Mouse (Mus musculus) neural tube, embryonic 11.5 days (tissue): Measurements from ENCODE around the gene Rundc3a. TPM values are rescaled to one million over a fixed set of nuclear protein-coding genes. Genes with fewer than 3 reads are reported as not detected.
"Not testable (repeated sequence)": the region's sequence is repeated elsewhere in the genome, so short reads cannot be mapped to it uniquely, and the experiment has no call there.

Experiments
- ATAC-seq: fragments of 200-750 bp; cut with Nextera tagmentation; 2 replicates; pipeline ENCODE4 v1.8.0; 2017; ENCODE audit warnings: moderate number of reproducible peaks, mild to moderate bottlenecking, moderate TSS enrichment, moderate library complexity; ENCODE audit not compliant: insufficient read depth, low FRiP score, low TSS enrichment
- DNase-seq: peaks from one replicate; pipeline ENCODE4 v3.0.0-alpha.2; 2015; ENCODE audit warnings: low spot score
- H3K27ac ChIP-seq: fragments of 300-500 bp; sonication (generic); 2 replicates; pipeline ENCODE4 v1.5.1; 2014; ENCODE audit warnings: low read depth, mild to moderate bottlenecking, low read length
- H3K27me3 ChIP-seq: fragments of 300-500 bp; sonication (generic); 2 replicates; pipeline ENCODE4 v1.6.1; 2014; ENCODE audit warnings: mild to moderate bottlenecking, low read length, mixed read lengths; ENCODE audit not compliant: control insufficient read depth, insufficient read depth
- H3K36me3 ChIP-seq: fragments of 300-500 bp; sonication (generic); 2 replicates; pipeline ENCODE4 v1.6.1; 2014; ENCODE audit warnings: mild to moderate bottlenecking, low read length, moderate library complexity, mixed read lengths; ENCODE audit not compliant: control insufficient read depth, insufficient read depth
- H3K4me1 ChIP-seq: fragments of 300-500 bp; sonication (generic); 2 replicates; pipeline ENCODE4 v1.6.1; 2014; ENCODE audit warnings: low read length, mixed read lengths; ENCODE audit not compliant: control insufficient read depth, insufficient read depth
- H3K4me2 ChIP-seq: fragments of 300-500 bp; sonication (generic); 2 replicates; pipeline ENCODE4 v1.6.1; 2014; ENCODE audit warnings: low read depth, mild to moderate bottlenecking, moderate library complexity
- H3K4me3 ChIP-seq: fragments of 300-500 bp; sonication (generic); 2 replicates; pipeline ENCODE4 v1.5.1; 2014; ENCODE audit warnings: low read depth, low read length
- H3K9ac ChIP-seq: fragments of 300-500 bp; sonication (generic); 2 replicates; pipeline ENCODE4 v1.6.1; 2014; ENCODE audit warnings: mild to moderate bottlenecking, low read length
- H3K9me3 ChIP-seq: fragments of 300-500 bp; sonication (generic); 2 replicates; pipeline ENCODE4 v1.6.1; 2016; ENCODE audit warnings: low read length; ENCODE audit not compliant: control insufficient read depth
- WGBS: fragments of 180-500 bp; shearing (Covaris S2); extraction: QIAGEN DNeasy Blood & Tissue Kit; methylation state at CpG from one replicate; pipeline ENCODE4 v1.1.7; 2014; 5-methylcytosine and 5-hydroxymethylcytosine counted together
- polyA plus RNA-seq: library from polyadenylated mRNA; unstranded; fragments of >200 nt; fragmentation: Nextera tagmentation; extraction: Ambion mirVana; gene quantifications from 2 replicates; pipeline ENCODE4 v1.2.1, GENCODE M21; 2014

Gene Rundc3a
- polyA plus RNA-seq, 1 experiment from 2014 or later, result 46.7 TPM

DNA sequence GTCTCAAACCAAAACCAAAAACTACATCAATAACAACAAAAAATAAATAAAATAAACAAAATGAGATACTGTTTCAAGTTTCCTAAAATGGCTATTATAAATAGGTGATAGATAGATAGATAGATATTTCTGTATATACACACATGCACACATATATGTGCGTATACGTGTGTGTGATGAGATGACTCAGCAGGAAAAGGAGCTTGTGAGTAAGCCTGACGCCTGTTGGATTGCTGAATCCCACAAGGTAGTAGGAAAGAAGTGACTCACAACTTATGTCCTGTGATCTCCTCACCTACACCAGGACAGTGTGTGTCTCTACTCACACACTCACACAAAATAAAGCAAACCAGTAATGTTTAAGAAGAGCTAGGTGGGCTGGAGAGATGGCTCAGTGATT lies 10.4 kb upstream of the Rundc3a start:
- 90% methylated on average over 3 of the region's 3 CpGs for WGBS
- DNase-seq (no peak), ATAC-seq (no peak)
- Histone ChIP-seq H3K27ac (no peak overlapping the region), H3K4me3 (no peak overlapping the region), H3K4me2 (no peak overlapping the region), H3K9ac (no peak overlapping the region), H3K36me3 (no peaks in the 10 kb centered on the region), H3K27me3 (no peaks in the 10 kb centered on the region), H3K4me1 (no peaks in the 10 kb centered on the region), H3K9me3 (no peaks in the 10 kb centered on the region)

DNA sequence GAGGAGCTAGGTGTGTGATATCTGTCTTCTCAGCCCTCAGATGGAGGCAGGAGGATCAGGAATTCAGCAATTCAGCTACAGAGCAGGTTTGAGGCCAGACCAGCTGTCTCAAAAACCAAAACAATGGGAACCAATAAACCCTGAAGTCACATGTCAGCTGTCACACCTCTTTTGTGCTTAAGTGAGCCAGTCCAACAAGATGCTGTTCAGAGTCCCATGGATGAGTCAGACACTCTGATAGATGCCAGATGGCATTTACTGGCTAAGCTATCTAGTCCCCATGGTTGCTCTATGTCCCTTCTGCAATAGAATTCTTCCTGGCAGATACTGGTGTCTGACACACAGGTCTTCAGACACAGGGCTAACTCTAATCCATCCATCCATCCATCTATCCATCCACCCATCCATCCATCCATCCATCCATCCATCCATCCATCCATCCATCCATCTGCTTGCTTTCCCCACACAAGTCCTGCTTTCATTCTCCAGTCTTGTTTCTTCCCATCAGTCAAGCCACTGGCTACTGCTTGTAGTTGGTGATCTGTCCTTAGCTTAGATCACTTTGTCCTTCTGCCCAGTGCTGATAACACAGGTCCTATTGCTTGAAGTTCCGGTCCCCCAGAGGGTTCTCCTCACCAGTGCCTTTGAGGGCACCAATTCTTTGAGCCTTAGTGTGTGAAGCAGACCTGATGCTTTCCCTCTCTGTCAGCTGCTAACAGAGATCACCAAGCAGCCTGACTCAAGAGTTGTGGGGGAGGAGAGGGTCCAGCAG lies 9.7 kb upstream of the Rundc3a start:
- H3K4me2 ChIP-seq, result no peak overlapping the region
- no peaks in the 10 kb centered on the region for H3K27me3 ChIP-seq
- ATAC-seq (no peak), DNase-seq (no peak)
- H3K9me3 ChIP-seq, result no peaks in the 10 kb centered on the region
- H3K4me3 ChIP-seq, result no peak overlapping the region
- H3K4me1 ChIP-seq, result no peaks in the 10 kb centered on the region
- H3K27ac ChIP-seq, result no peak overlapping the region
- 87% methylated on average over 1 of the region's 1 CpGs for WGBS
- H3K9ac ChIP-seq, result no peak overlapping the region
- no peaks in the 10 kb centered on the region for H3K36me3 ChIP-seq

DNA sequence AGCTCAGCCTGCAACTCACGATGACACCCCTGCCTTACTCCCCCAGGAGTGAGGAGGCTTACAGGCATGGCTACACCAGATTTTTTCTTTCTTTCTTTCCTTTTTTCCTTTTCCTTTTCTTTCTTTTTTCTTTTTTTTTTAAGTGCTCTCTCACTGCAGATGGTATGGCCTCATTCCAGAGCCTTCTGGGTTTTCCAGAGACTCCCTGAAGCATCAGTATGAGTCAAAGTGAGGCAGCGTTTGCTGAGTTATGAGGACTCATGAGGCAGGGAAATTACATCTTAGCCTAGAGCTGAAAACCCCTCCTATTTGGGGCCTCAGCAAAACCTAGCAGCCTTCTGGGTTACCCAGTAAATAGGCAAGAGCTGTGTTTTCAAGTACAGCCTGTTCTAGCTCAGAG lies 8.8 kb upstream of the Rundc3a start:
- Histone ChIP-seq H3K36me3 (no peaks in the 10 kb centered on the region), H3K4me1 (no peaks in the 10 kb centered on the region), H3K27ac (no peak overlapping the region), H3K9ac (no peak overlapping the region), H3K27me3 (no peaks in the 10 kb centered on the region), H3K9me3 (no peaks in the 10 kb centered on the region), H3K4me3 (no peak overlapping the region), H3K4me2 (no peak overlapping the region)
- WGBS, result 86% methylated on average over 2 of the region's 2 CpGs
- ATAC-seq, result no peak
- DNase-seq, result no peak

DNA sequence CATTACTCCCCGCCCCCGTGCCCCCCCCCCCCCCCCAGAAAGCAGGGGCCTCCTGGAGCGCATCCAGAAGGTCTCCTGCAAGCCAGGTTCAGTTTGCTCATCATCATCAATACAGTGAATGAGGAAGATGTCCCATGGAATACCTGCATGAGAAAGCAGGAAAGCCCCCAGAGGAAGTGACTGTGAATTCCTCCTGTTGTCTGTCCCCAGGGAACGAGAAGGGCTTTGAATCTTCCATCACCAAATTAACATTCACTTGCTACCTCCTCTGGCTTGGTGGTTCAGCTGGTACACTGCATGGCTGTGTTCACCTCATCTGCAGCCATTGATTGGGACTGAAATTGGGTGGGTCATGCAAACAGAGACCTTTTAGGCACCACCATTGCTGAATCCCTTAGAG lies 8.1 kb upstream of the Rundc3a start:
- H3K4me2 ChIP-seq, result no peak overlapping the region
- no peaks in the 10 kb centered on the region for H3K4me1 ChIP-seq
- DNase-seq (no peak), ATAC-seq (no peak)
- H3K4me3 ChIP-seq, result no peak overlapping the region
- H3K27me3 ChIP-seq, result no peaks in the 10 kb centered on the region
- no peaks in the 10 kb centered on the region for H3K36me3 ChIP-seq
- H3K9ac ChIP-seq, result no peak overlapping the region
- no peaks in the 10 kb centered on the region for H3K9me3 ChIP-seq
- 59% methylated on average over 3 of the region's 4 CpGs for WGBS
- no peak overlapping the region for H3K27ac ChIP-seq

DNA sequence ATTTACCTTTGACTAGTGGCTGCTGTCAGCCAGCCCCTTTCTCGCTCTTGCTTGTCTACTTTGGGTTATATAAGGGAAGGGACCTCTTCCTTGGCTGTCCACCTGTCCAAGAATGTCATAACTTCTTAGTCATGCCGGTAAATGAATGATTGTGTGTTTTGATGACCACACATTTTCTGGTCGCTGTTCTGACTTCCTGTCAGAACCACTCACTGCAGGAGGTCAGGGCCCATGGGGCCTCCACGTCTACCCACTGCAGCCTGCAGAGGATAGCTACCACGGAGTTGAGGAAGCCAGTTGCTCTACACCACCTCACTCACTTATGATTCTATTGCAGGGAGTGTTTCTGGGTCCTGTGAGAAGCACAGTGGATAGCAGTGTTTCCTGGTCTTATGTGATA lies 7.1 kb upstream of the Rundc3a start:
- Histone ChIP-seq H3K4me2 (no peak overlapping the region), H3K4me1 (no peaks in the 10 kb centered on the region), H3K36me3 (no peaks in the 10 kb centered on the region), H3K4me3 (no peak overlapping the region), H3K27ac (no peak overlapping the region), H3K9ac (no peak overlapping the region), H3K9me3 (no peaks in the 10 kb centered on the region), H3K27me3 (no peaks in the 10 kb centered on the region)
- DNase-seq (no peak), ATAC-seq (no peak)
- WGBS, result 63% methylated on average over 5 of the region's 5 CpGs

DNA sequence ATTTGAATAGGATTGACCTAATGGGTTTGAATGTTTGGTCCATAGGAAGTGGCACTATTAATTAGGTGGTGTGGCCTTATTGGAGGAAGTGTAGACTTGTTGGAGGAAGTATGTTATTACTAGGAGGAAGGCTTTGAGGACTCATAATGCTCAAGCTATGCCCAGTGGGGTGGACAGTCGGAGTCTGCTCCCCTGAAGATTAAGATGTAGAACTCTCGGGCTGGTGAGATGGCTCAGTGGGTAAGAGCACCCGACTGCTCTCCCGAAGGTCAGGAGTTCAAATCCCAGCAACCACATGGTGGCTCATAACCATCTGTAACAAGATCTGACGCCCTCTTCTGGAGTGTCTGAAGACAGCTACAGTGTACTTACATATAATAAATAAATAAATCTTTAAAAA lies 3.8 kb upstream of the Rundc3a start:
- not testable (repeated sequence) for H3K4me1 ChIP-seq, H3K9ac ChIP-seq, H3K27ac ChIP-seq, H3K4me3 ChIP-seq, H3K36me3 ChIP-seq, H3K9me3 ChIP-seq, H3K4me2 ChIP-seq, ATAC-seq, H3K27me3 ChIP-seq, DNase-seq
- WGBS, result 94% methylated on average over 4 of the region's 5 CpGs

DNA sequence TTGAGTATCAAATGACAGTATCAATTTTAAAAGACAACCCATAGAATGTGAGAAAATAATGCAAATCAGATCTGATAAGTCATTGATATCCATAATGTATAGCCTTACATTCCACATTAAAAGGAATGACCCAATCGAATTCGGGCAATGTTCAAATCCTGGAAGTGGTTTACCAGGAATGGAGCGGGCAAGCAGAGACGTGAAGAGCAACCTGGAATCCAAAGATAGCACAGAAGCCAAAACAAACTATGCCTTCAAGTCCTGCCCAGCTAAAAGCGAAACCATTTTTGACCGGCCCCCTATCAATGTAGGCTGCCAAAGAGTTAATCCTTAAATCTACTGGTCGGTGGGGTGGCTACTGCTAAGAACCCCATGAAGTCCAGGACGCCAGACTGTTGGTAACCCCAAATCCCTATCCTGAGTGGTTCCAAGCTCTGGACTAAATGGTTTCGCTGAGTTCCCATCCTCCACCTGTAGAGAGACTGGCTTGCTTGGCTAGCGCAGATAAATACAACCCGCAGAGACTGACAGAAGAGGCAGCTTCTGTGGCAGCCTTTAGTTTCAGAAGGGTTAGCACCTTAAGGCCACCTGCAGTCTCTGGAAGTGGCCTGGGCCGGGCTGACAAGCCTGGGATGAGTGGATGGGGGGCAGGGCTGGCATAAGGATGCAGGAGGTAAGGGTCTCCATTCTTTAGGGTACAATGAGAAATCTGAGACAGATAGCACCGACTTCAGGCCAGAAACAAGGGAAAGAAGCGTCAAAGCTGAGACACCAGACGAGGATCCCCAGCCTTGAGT lies 564 bp upstream of the Rundc3a start:
- H3K9ac ChIP-seq, result peak overlapping the region; percentile 35
- H3K27ac ChIP-seq, result peak overlapping the region; percentile 78
- H3K4me1 ChIP-seq, result peaks cover 19% of the 10 kb centered on the region
- 22% methylated on average over 15 of the region's 15 CpGs for WGBS
- H3K9me3 ChIP-seq, result no peaks in the 10 kb centered on the region
- H3K4me3 ChIP-seq, result peak overlapping the region; percentile 65
- H3K4me2 ChIP-seq, result peak overlapping the region; percentile 85
- ATAC-seq, result peak; percentile 53
- no peak for DNase-seq
- H3K36me3 ChIP-seq, result no peaks in the 10 kb centered on the region
- 0 out of 2 replicates have a peak, but pooled peaks cover under 1% of the 10 kb centered on the region for H3K27me3 ChIP-seq

DNA sequence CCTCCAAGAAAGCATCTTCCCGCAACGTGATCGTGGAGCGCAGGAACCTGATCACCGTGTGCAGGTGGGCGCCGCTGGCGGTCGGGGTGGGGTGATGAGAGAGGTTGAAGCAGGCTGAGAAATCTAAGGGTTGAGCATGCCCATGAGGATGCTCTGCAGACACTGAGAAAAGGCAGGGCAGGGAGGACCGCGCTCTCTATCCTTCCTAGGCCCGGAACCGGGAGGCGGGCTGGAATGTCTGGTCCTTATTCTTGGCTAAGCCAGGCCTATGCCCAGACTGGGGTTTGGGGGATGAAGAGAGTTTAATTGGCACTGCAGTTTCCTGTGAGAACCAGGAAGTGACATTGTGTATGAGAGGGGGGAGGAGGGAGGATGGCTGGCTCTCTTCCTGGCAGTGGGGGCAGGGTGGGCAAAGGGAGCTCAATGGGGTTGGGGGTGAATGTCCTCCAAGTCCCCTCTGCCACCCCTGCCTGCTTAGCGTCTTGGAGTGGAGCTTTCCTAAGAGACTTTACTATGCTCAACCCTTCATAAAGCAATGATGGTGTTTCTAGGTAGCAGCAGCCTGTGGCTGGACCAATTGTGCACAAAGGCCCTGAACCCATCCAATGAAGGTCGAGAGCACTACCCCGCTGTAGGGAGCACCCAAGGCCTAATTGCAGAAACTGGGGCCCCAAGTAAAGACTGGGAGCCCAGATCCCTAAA lies 667 bp downstream of the Rundc3a start:
- ATAC-seq (peak; percentile 42), DNase-seq (peak; percentile 24)
- 7% methylated on average over 17 of the region's 17 CpGs for WGBS

More for the DNA sequence above, 667 bp downstream of the Rundc3a start:
- Histone ChIP-seq H3K9ac (peak overlapping the region; percentile 83), H3K9me3 (no peaks in the 10 kb centered on the region), H3K27ac (peak overlapping the region; percentile 84), H3K27me3 (peaks cover 3% of the 10 kb centered on the region), H3K4me3 (peak overlapping the region; percentile 65), H3K4me2 (peak overlapping the region; percentile 85), H3K36me3 (no peaks in the 10 kb centered on the region), H3K4me1 (peaks cover 21% of the 10 kb centered on the region)
